Mouse (Mus musculus) midbrain, postnatal 0 days (tissue): ENCODE measurements around the gene Syt16. TPM values are rescaled to one million over a fixed set of nuclear protein-coding genes. Genes with fewer than 3 reads are reported as not detected.

Source experiments
- ATAC-seq: fragments of 200-750 bp; cut with Nextera tagmentation; 2 replicates; pipeline ENCODE4 v1.8.0; 2017; ENCODE audit warnings: moderate number of reproducible peaks, mild to moderate bottlenecking, moderate TSS enrichment, moderate library complexity; ENCODE audit not compliant: low FRiP score
- DNase-seq: peaks from one replicate; pipeline ENCODE4 v3.0.0-alpha.2; 2015; ENCODE audit warnings: low spot score
- H3K27ac ChIP-seq: fragments of 300-500 bp; sonication (generic); 2 replicates; pipeline ENCODE4 v1.5.1; 2014; ENCODE audit warnings: low read depth, mild to moderate bottlenecking, low read length, mixed read lengths
- H3K27me3 ChIP-seq: fragments of 300-500 bp; sonication (generic); 2 replicates; pipeline ENCODE4 v1.6.1; 2014; ENCODE audit warnings: low read length, control low read depth, mixed read lengths; ENCODE audit not compliant: insufficient read depth
- H3K36me3 ChIP-seq: fragments of 300-500 bp; sonication (generic); 2 replicates; pipeline ENCODE4 v1.6.1; 2014; ENCODE audit warnings: low read length, control low read depth, mixed read lengths; ENCODE audit not compliant: insufficient read depth
- H3K4me1 ChIP-seq: fragments of 300-500 bp; sonication (generic); 2 replicates; pipeline ENCODE4 v1.6.1; 2014; ENCODE audit warnings: mild to moderate bottlenecking, control low read depth, antibody characterized with exemption, low read length, mixed read lengths; ENCODE audit not compliant: insufficient read depth
- H3K4me2 ChIP-seq: fragments of 300-500 bp; sonication (generic); 2 replicates; pipeline ENCODE4 v1.6.1; 2014; ENCODE audit warnings: low read depth, mild to moderate bottlenecking, low read length, mixed read lengths; ENCODE audit not compliant: poor library complexity, severe bottlenecking
- H3K4me3 ChIP-seq: fragments of 300-500 bp; sonication (generic); 2 replicates; pipeline ENCODE4 v1.5.1; 2014; ENCODE audit warnings: low read depth, mild to moderate bottlenecking, low read length, moderate library complexity
- H3K9ac ChIP-seq: fragments of 300-500 bp; sonication (generic); replicated peaks from 2 replicates; pipeline ENCODE4 v1.6.1; 2014; ENCODE audit warnings: mild to moderate bottlenecking, low read length, moderate library complexity, mixed read lengths; ENCODE audit not compliant: poor library complexity, severe bottlenecking
- H3K9me3 ChIP-seq: fragments of 300-500 bp; sonication (generic); 2 replicates; pipeline ENCODE4 v1.6.1; 2016; ENCODE audit warnings: low read length, control low read depth
- CTCF ChIP-seq: IDR thresholded peaks from 2 replicates; pipeline ENCODE4 v1.5.1; 2016; ENCODE audit warnings: antibody characterized with exemption, mild to moderate bottlenecking
- WGBS: fragments of 180-500 bp; shearing (Covaris S2); extraction: QIAGEN DNeasy Blood & Tissue Kit; methylation state at CpG from one replicate; pipeline ENCODE4 v1.1.7; 2014; 5-methylcytosine and 5-hydroxymethylcytosine counted together
- polyA plus RNA-seq: library from polyadenylated mRNA; unstranded; fragments of >200 nt; fragmentation: Nextera tagmentation; extraction: Ambion mirVana; gene quantifications from 2 replicates; pipeline ENCODE4 v1.2.1, GENCODE M21; 2015
- total RNA-seq: library from RNA; depleted of rRNA; stranded (reverse); fragments of >200 nt; gene quantifications from 2 replicates; pipeline ENCODE4 v1.2.3, GENCODE M21; 2014

Gene Syt16
- total and polyA plus RNA-seq, 2 experiments from 2014 or later = 77.3 to 95.2 TPM

DNA sequence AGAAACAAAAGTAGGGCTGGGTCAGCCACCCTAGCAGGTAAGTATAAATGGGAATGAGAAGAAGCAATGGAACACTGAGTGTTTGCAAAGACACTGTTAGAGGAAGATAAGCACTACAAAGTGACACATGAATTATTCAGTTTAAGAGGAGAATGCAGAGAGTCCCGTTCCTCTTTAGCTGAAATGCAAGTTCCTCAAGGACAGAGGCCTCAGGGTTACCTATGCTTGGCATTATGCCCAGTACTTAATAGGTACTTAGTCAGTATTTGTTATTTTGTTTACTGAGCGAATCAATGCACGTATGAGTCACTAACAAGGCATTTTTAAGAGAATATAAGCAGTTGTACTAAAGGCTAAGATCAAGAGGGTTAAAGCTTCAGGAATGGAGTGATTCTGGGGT, 163.3 kb downstream of the Syt16 start:
- H3K36me3 ChIP-seq = peaks cover 2% of the 10 kb centered on the region; the same call in 1 of the 2 replicates
- no peak overlapping the region for H3K9ac ChIP-seq
- H3K4me1 ChIP-seq = no peaks in the 10 kb centered on the region
- WGBS = 66% methylated on average over 3 of the region's 3 CpGs
- TF ChIP-seq CTCF = no peak
- H3K4me2 ChIP-seq = no peak overlapping the region
- ATAC-seq (no peak), DNase-seq (no peak)
- H3K27me3 ChIP-seq = no peaks in the 10 kb centered on the region
- no peak overlapping the region for H3K27ac ChIP-seq
- no peak overlapping the region for H3K4me3 ChIP-seq
- no peaks in the 10 kb centered on the region for H3K9me3 ChIP-seq

DNA sequence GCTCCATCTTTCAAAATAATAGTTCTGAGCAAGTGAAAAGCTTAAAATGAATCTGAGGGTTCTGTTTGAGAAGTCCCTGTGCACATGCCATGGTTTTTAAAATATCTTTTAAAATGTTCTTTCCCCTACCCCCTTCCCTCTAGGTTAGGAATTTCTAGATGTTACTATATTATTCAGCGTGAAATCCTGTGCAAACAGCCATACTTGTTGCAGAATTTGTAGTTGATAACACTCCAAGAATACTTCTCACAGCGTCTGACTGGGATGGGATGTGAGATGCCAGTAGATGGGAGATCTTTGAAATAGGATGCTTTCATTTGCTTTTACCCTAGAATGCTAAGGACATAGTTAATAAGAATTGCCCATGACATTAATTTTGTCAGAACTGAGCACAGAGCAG, 165.6 kb downstream of the Syt16 start:
- H3K27ac ChIP-seq = no peak overlapping the region
- H3K27me3 ChIP-seq = no peaks in the 10 kb centered on the region
- no peak overlapping the region for H3K9ac ChIP-seq
- H3K4me1 ChIP-seq = no peaks in the 10 kb centered on the region
- H3K4me3 ChIP-seq = no peak overlapping the region
- no peaks in the 10 kb centered on the region for H3K9me3 ChIP-seq
- no peak for ATAC-seq
- 77% methylated on average over 2 of the region's 2 CpGs for WGBS
- H3K4me2 ChIP-seq = no peak overlapping the region
- TF ChIP-seq CTCF = no peak
- peaks cover 2% of the 10 kb centered on the region; the same call in 1 of the 2 replicates for H3K36me3 ChIP-seq
- DNase-seq = no peak

DNA sequence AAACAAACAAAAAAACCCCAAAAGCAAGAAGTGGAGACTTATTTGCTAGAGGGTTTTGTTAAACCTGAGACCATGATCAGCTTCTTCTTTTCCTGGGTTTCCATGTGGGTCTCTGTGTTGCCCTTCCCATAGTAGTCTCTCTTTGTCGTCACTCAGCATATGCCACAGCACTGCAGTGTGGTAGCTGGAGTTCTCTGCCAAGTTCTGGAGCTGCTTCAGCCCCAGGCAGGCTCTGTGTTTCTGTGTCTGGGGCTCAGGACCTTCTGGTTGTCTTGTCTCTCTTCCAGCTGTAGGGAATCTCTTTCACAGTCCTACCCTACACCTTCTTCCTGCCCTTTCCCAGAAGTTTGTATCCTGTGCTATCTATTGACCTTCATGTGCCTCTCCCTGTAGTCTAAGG, 173.8 kb downstream of the Syt16 start:
- no peak overlapping the region for H3K27ac ChIP-seq
- H3K27me3 ChIP-seq = no peaks in the 10 kb centered on the region
- no peak overlapping the region for H3K4me2 ChIP-seq
- no peak for ATAC-seq
- no peak overlapping the region for H3K4me3 ChIP-seq
- no peaks in the 10 kb centered on the region for H3K36me3 ChIP-seq
- no peaks in the 10 kb centered on the region for H3K9me3 ChIP-seq
- 0 out of 2 replicates have a peak, but pooled peaks cover 3% of the 10 kb centered on the region for H3K4me1 ChIP-seq
- WGBS = 80% methylated on average over 1 of the region's 1 CpGs
- no peak for TF ChIP-seq CTCF
- DNase-seq = no peak
- H3K9ac ChIP-seq = no peak overlapping the region

GRCm38 (mm10) chr12:74173902-74174301, 176.4 kb downstream of the Syt16 start:
- DNase-seq = peak; percentile 58
- no peaks in the 10 kb centered on the region for H3K27me3 ChIP-seq

DNA sequence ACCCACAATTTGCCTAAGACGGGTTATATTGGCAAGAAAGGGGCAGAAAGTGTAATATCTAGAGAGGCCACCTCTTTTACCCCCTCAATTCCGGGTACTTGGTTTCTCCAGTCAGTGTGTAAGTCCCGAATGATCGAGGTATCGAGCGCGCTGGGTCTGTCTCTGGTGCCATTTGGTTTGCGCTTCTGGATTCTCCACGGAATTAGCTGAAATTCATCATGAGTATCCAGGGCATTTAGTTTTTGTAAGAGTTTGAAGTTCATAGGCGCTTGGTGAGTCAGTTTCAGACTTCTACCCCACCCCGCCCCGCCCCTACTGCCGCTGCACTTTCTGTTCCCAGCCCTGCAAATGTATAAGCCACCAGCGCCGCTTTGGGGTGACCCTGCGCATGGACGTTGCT, 187.1 kb downstream of the Syt16 start:
- H3K4me1 ChIP-seq = no peaks in the 10 kb centered on the region
- no peaks in the 10 kb centered on the region for H3K9me3 ChIP-seq
- no peak overlapping the region for H3K9ac ChIP-seq
- H3K27me3 ChIP-seq = no peaks in the 10 kb centered on the region
- no peak overlapping the region for H3K27ac ChIP-seq
- no peak overlapping the region for H3K4me2 ChIP-seq
- no peaks in the 10 kb centered on the region for H3K36me3 ChIP-seq
- DNase-seq (no peak), ATAC-seq (no peak)
- H3K4me3 ChIP-seq = no peak overlapping the region
- 72% methylated on average over 17 of the region's 17 CpGs for WGBS
- TF ChIP-seq CTCF = peak; percentile 12; the same call in 1 of the 2 replicates

More at GRCm38 (mm10) chr12:74173902-74174301, 176.4 kb downstream of the Syt16 start:
- no peak overlapping the region for H3K27ac ChIP-seq
- no peak for TF ChIP-seq CTCF
- no peaks in the 10 kb centered on the region for H3K36me3 ChIP-seq
- 0 out of 2 replicates have a peak, but pooled peaks cover 3% of the 10 kb centered on the region for H3K4me1 ChIP-seq
- no peak overlapping the region for H3K4me3 ChIP-seq
- no peak overlapping the region for H3K4me2 ChIP-seq
- ATAC-seq = no peak
- H3K9ac ChIP-seq = no peak overlapping the region
- no peaks in the 10 kb centered on the region for H3K9me3 ChIP-seq
- WGBS = 13% methylated on average over 3 of the region's 3 CpGs

GRCm38 (mm10) chr12:74188243-74188785, 190.9 kb downstream of the Syt16 start:
- H3K27ac ChIP-seq = no peak overlapping the region
- no peak for TF ChIP-seq CTCF
- no peak overlapping the region for H3K4me3 ChIP-seq
- WGBS = 79% methylated on average over 11 of the region's 11 CpGs
- no peaks in the 10 kb centered on the region for H3K4me1 ChIP-seq
- ATAC-seq (no peak), DNase-seq (no peak)
- H3K27me3 ChIP-seq = no peaks in the 10 kb centered on the region
- H3K36me3 ChIP-seq = no peaks in the 10 kb centered on the region
- H3K4me2 ChIP-seq = no peak overlapping the region
- H3K9ac ChIP-seq = no peak overlapping the region
- H3K9me3 ChIP-seq = no peaks in the 10 kb centered on the region
